Mouse (Mus musculus) limb, embryonic 11.5 days (tissue): Measurements from ENCODE around the gene P2ry14. TPM values are rescaled to one million over a fixed set of nuclear protein-coding genes. Genes with fewer than 3 reads are reported as not detected.

Experiments
- ATAC-seq: fragments of 200-750 bp; cut with Nextera tagmentation; 2 replicates; pipeline ENCODE4 v1.8.0; 2017; ENCODE audit warnings: low read depth; ENCODE audit not compliant: insufficient number of reproducible peaks, low FRiP score, low TSS enrichment
- DNase-seq: peaks from one replicate; pipeline ENCODE4 v3.0.0-alpha.2; 2015; ENCODE audit warnings: low spot score
- H3K27ac ChIP-seq: fragments of 300-500 bp; sonication (generic); replicated peaks from 2 replicates; pipeline ENCODE4 v1.5.1; 2014; ENCODE audit warnings: low read depth, mild to moderate bottlenecking, low read length
- H3K27me3 ChIP-seq: fragments of 300-500 bp; sonication (generic); 2 replicates; pipeline ENCODE4 v1.6.1; 2014; ENCODE audit warnings: mild to moderate bottlenecking, low read length, mixed read lengths; ENCODE audit not compliant: control insufficient read depth, insufficient read depth
- H3K36me3 ChIP-seq: fragments of 300-500 bp; sonication (generic); 2 replicates; pipeline ENCODE4 v1.6.1; 2014; ENCODE audit warnings: mild to moderate bottlenecking, low read length, moderate library complexity, mixed read lengths; ENCODE audit not compliant: control insufficient read depth, insufficient read depth
- H3K4me1 ChIP-seq: fragments of 300-500 bp; sonication (generic); 2 replicates; pipeline ENCODE4 v1.6.1; 2014; ENCODE audit warnings: low read length, mixed read lengths; ENCODE audit not compliant: control insufficient read depth, insufficient read depth
- H3K4me2 ChIP-seq: fragments of 300-500 bp; sonication (generic); 2 replicates; pipeline ENCODE4 v1.6.1; 2014; ENCODE audit warnings: low read depth, mild to moderate bottlenecking, moderate library complexity; ENCODE audit not compliant: severe bottlenecking
- H3K4me3 ChIP-seq: fragments of 300-500 bp; sonication (generic); 2 replicates; pipeline ENCODE4 v1.5.1; 2014; ENCODE audit warnings: low read depth, low read length
- H3K9ac ChIP-seq: fragments of 300-500 bp; sonication (generic); 2 replicates; pipeline ENCODE4 v1.6.1; 2014; ENCODE audit warnings: mild to moderate bottlenecking, low read length
- H3K9me3 ChIP-seq: fragments of 300-500 bp; sonication (generic); 2 replicates; pipeline ENCODE4 v1.6.1; 2016; ENCODE audit warnings: low read length; ENCODE audit not compliant: control insufficient read depth
- WGBS: fragments of 180-500 bp; shearing (Covaris S2); extraction: QIAGEN DNeasy Blood & Tissue Kit; methylation state at CpG from one replicate; pipeline ENCODE4 v1.1.7; 2014; 5-methylcytosine and 5-hydroxymethylcytosine counted together
- polyA plus RNA-seq: library from polyadenylated mRNA; unstranded; fragments of >200 nt; fragmentation: Nextera tagmentation; extraction: Ambion mirVana; gene quantifications from 2 replicates; pipeline ENCODE4 v1.2.1, GENCODE M21; 2014

Gene P2ry14
- polyA plus RNA-seq, result 0.96 and 1.1 TPM in 2 replicates

- ATAC-seq (no peak), DNase-seq (no peak)
- WGBS, result 84% methylated on average over 5 of the region's 5 CpGs
- H3K4me3 ChIP-seq, result no peak within 1 kb of the TSS
- no peaks in the 10 kb centered on the region for H3K36me3 ChIP-seq
- no peaks in the 10 kb centered on the region for H3K4me1 ChIP-seq
- H3K27me3 ChIP-seq, result no peaks in the 10 kb centered on the region
- no peak within 1 kb of the TSS for H3K27ac ChIP-seq
- no peak within 1 kb of the TSS for H3K4me2 ChIP-seq
- no peaks in the 10 kb centered on the region for H3K9me3 ChIP-seq
- no peak within 1 kb of the TSS for H3K9ac ChIP-seq
These were observed at the start of gene P2ry14 for GRCm38 (mm10) chr3:59153424-59153823. TSS of gene P2ry14 (minus strand) at chr3:59153618.

- Histone ChIP-seq H3K9ac (no peak overlapping the region), H3K9me3 (no peaks in the 10 kb centered on the region), H3K4me2 (no peak overlapping the region), H3K4me3 (no peak overlapping the region), H3K4me1 (no peaks in the 10 kb centered on the region), H3K27ac (no peak overlapping the region), H3K27me3 (no peaks in the 10 kb centered on the region), H3K36me3 (no peaks in the 10 kb centered on the region)
- ATAC-seq (no peak), DNase-seq (peak; percentile 3)
- 80% methylated on average over 4 of the region's 4 CpGs for WGBS
These were observed 44.0 kb upstream of the P2ry14 start for GRCm38 (mm10) chr3:59197329-59197948.

- no peak within 1 kb of the TSS for H3K4me3 ChIP-seq
- ATAC-seq (no peak), DNase-seq (no peak)
- H3K9ac ChIP-seq, result no peak within 1 kb of the TSS
- H3K9me3 ChIP-seq, result no peaks in the 10 kb centered on the region
- H3K4me1 ChIP-seq, result no peaks in the 10 kb centered on the region
- H3K4me2 ChIP-seq, result no peak within 1 kb of the TSS
- no peaks in the 10 kb centered on the region for H3K27me3 ChIP-seq
- no peak within 1 kb of the TSS for H3K27ac ChIP-seq
- H3K36me3 ChIP-seq, result no peaks in the 10 kb centered on the region
- 83% methylated on average over 7 of the region's 7 CpGs for WGBS
These were observed 41.5 kb upstream of the P2ry14 start, which contains the start of gene Gpr87 for GRCm38 (mm10) chr3:59194938-59195337. TSS of gene Gpr87 (minus strand) at chr3:59195104.

- no peak for DNase-seq
- Histone ChIP-seq H3K27ac (no peak overlapping the region), H3K9ac (no peak overlapping the region), H3K9me3 (no peaks in the 10 kb centered on the region), H3K36me3 (no peaks in the 10 kb centered on the region), H3K27me3 (no peaks in the 10 kb centered on the region), H3K4me1 (no peaks in the 10 kb centered on the region), H3K4me2 (no peak overlapping the region), H3K4me3 (no peak overlapping the region)
- 86% methylated on average over 7 of the region's 7 CpGs for WGBS
- no peak for ATAC-seq
These were observed 40.7 kb upstream of the P2ry14 start for GRCm38 (mm10) chr3:59194099-59194498.

GRCm38 (mm10) chr3:59191674-59192073 lies 38.3 kb upstream of the P2ry14 start:
- DNase-seq (no peak), ATAC-seq (no peak)
- Histone ChIP-seq H3K9me3 (no peaks in the 10 kb centered on the region), H3K4me3 (no peak overlapping the region), H3K4me1 (no peaks in the 10 kb centered on the region), H3K36me3 (no peaks in the 10 kb centered on the region), H3K27me3 (no peaks in the 10 kb centered on the region), H3K4me2 (no peak overlapping the region), H3K9ac (no peak overlapping the region), H3K27ac (no peak overlapping the region)
- 93% methylated on average over 6 of the region's 6 CpGs for WGBS

- ATAC-seq (no peak), DNase-seq (no peak)
- no peaks in the 10 kb centered on the region for H3K27me3 ChIP-seq
- H3K4me1 ChIP-seq, result no peaks in the 10 kb centered on the region
- no peaks in the 10 kb centered on the region for H3K36me3 ChIP-seq
- no peak overlapping the region for H3K4me2 ChIP-seq
- H3K27ac ChIP-seq, result no peak overlapping the region
- H3K9ac ChIP-seq, result no peak overlapping the region
- WGBS, result 84% methylated on average over 4 of the region's 4 CpGs
- no peak overlapping the region for H3K4me3 ChIP-seq
- H3K9me3 ChIP-seq, result no peaks in the 10 kb centered on the region
These were observed 33.9 kb upstream of the P2ry14 start for GRCm38 (mm10) chr3:59187336-59187735.

GRCm38 (mm10) chr3:59185662-59186061 lies 32.2 kb upstream of the P2ry14 start:
- H3K27me3 ChIP-seq, result no peaks in the 10 kb centered on the region
- 88% methylated on average over 4 of the region's 4 CpGs for WGBS
- no peak overlapping the region for H3K4me2 ChIP-seq
- no peak overlapping the region for H3K9ac ChIP-seq
- H3K4me3 ChIP-seq, result no peak overlapping the region
- H3K4me1 ChIP-seq, result no peaks in the 10 kb centered on the region
- H3K27ac ChIP-seq, result no peak overlapping the region
- H3K9me3 ChIP-seq, result no peaks in the 10 kb centered on the region
- ATAC-seq (no peak), DNase-seq (no peak)
- H3K36me3 ChIP-seq, result no peaks in the 10 kb centered on the region

- Histone ChIP-seq H3K9me3 (no peaks in the 10 kb centered on the region), H3K27me3 (no peaks in the 10 kb centered on the region), H3K36me3 (no peaks in the 10 kb centered on the region), H3K9ac (no peak overlapping the region), H3K4me3 (no peak overlapping the region), H3K4me1 (no peaks in the 10 kb centered on the region), H3K27ac (no peak overlapping the region), H3K4me2 (no peak overlapping the region)
- DNase-seq, result no peak
- ATAC-seq, result no peak
These were observed 28.7 kb upstream of the P2ry14 start for GRCm38 (mm10) chr3:59182129-59182528.

- Histone ChIP-seq H3K36me3 (no peaks in the 10 kb centered on the region), H3K4me1 (no peaks in the 10 kb centered on the region), H3K27me3 (no peaks in the 10 kb centered on the region), H3K4me3 (no peak overlapping the region), H3K9ac (no peak overlapping the region), H3K27ac (no peak overlapping the region), H3K4me2 (no peak overlapping the region), H3K9me3 (no peaks in the 10 kb centered on the region)
- ATAC-seq (no peak), DNase-seq (no peak)
- WGBS, result 68% methylated on average over 5 of the region's 5 CpGs
These were observed 27.7 kb upstream of the P2ry14 start for GRCm38 (mm10) chr3:59181134-59181533.
